Mouse (Mus musculus): ENCODE measurements around the gene Rdh16.

- TF ChIP-seq EP300 (IDR thresholded peaks at IDR 0.05) (no peak), CTCF (IDR thresholded peaks at IDR 0.05) (no peak)
These were observed 55.4 kb downstream of the Rdh16 start for GRCm38 (mm10) chr10:127856376-127856775.
